In genomic region chr6:22280217-22280861, GRCm38 (mm10) we compare ENCODE assay signal across 9 mouse cellular contexts. TPM values are rescaled to one million over a fixed set of nuclear protein-coding genes. Genes with fewer than 3 reads are reported as not detected.
DNase-seq lines count a peak whose midpoint lies in the region; ATAC-seq and TF ChIP-seq lines count a peak whose summit lies in the region.
"Had no signal": no experiment of that assay in that cellular context is flagged by ENCODE, and none has a peak within 500 bp of the region (broad histone marks: within the 10 kb centered on the region; RNA-seq: fewer than 3 reads in every experiment).

No protein-coding gene starts in this region.

- H3K36me3 ChIP-seq in midbrain, postnatal 0 days (ENCODE audit: insufficient read depth, low read length), result no peaks in the 10 kb centered on the region
- H3K36me3 ChIP-seq in midbrain, embryonic 16.5 days (ENCODE audit: control insufficient read depth, insufficient read depth, low read length), result no peaks in the 10 kb centered on the region
- no peaks in the 10 kb centered on the region for H3K36me3 ChIP-seq in heart, embryonic 15.5 days

- TF ChIP-seq CTCF in midbrain, postnatal 0 days (IDR thresholded peaks at IDR 0.05), result no peak

- WGBS in midbrain, postnatal 0 days, result 58% methylated on average over 14 of the region's 14 CpGs
- WGBS in midbrain, embryonic 16.5 days, result 64% methylated on average over 14 of the region's 14 CpGs
- WGBS in heart, embryonic 15.5 days, result 51% methylated on average over 14 of the region's 14 CpGs

- H3K27ac ChIP-seq in midbrain, postnatal 0 days (ENCODE audit: low read depth, low read length), result no peak overlapping the region
- no peak overlapping the region for H3K27ac ChIP-seq in midbrain, embryonic 16.5 days (ENCODE audit: low read length)
- H3K27ac ChIP-seq in heart, embryonic 15.5 days, result no peak overlapping the region

- H3K27me3 ChIP-seq in midbrain, postnatal 0 days (ENCODE audit: insufficient read depth, low read length), result no peaks in the 10 kb centered on the region
- H3K27me3 ChIP-seq in midbrain, embryonic 16.5 days (ENCODE audit: control insufficient read depth, insufficient read depth, low read depth, low read length), result no peaks in the 10 kb centered on the region
- no peaks in the 10 kb centered on the region for H3K27me3 ChIP-seq in heart, embryonic 15.5 days

- H3K4me3 ChIP-seq in midbrain, postnatal 0 days (ENCODE audit: low read depth, low read length), result no peak overlapping the region
- H3K4me3 ChIP-seq in midbrain, embryonic 16.5 days (ENCODE audit: low read depth, low read length), result no peak overlapping the region
- no peak overlapping the region for H3K4me3 ChIP-seq in heart, embryonic 15.5 days

- no peak overlapping the region for H3K9ac ChIP-seq in midbrain, postnatal 0 days (replicated peaks; ENCODE audit: low read length, poor library complexity, severe bottlenecking)
- no peak overlapping the region for H3K9ac ChIP-seq in midbrain, embryonic 16.5 days (ENCODE audit: low read depth, low read length)
- no peak overlapping the region for H3K9ac ChIP-seq in heart, embryonic 15.5 days

- no peaks in the 10 kb centered on the region for H3K9me3 ChIP-seq in midbrain, postnatal 0 days (ENCODE audit: low read length)
- H3K9me3 ChIP-seq in midbrain, embryonic 16.5 days (replicated peaks; ENCODE audit: control insufficient read depth, low read length, poor library complexity, severe bottlenecking), result no peaks in the 10 kb centered on the region
- no peaks in the 10 kb centered on the region for H3K9me3 ChIP-seq in heart, embryonic 15.5 days (replicated peaks)

- peak; percentile 35 for DNase-seq in midbrain, postnatal 0 days (ENCODE audit: low spot score)
- peak; percentile 63 to 70 for DNase-seq in cerebellum, postnatal 14 days
- peak; percentile 33 for DNase-seq in layer of hippocampus, adult 9-10 months (ENCODE audit: low spot score)
- DNase-seq in lung, postnatal 14 days, result peak; percentile 54
- DNase-seq in retina, postnatal 1 day, result no peak
- no peak for DNase-seq in thymus, postnatal 36 days

- no peaks in the 10 kb centered on the region for H3K4me1 ChIP-seq in midbrain, postnatal 0 days (ENCODE audit: insufficient read depth, low read length)
- no peaks in the 10 kb centered on the region for H3K4me1 ChIP-seq in midbrain, embryonic 16.5 days (ENCODE audit: control insufficient read depth, insufficient read depth, low read length)
- H3K4me1 ChIP-seq in heart, embryonic 15.5 days (replicated peaks), result 0 out of 2 replicates have a peak, but pooled peaks cover 5% of the 10 kb centered on the region

- no peak overlapping the region for H3K4me2 ChIP-seq in midbrain, postnatal 0 days (ENCODE audit: low read depth, low read length, poor library complexity, severe bottlenecking)
- H3K4me2 ChIP-seq in midbrain, embryonic 16.5 days (ENCODE audit: low read length), result no peak overlapping the region
- peak overlapping the region; percentile 30 for H3K4me2 ChIP-seq in heart, embryonic 15.5 days

- no peak for ATAC-seq in midbrain, postnatal 0 days (ENCODE audit: low FRiP score)
- ATAC-seq in midbrain, embryonic 16.5 days, result no peak
- no peak; the same call in 1 of the 2 replicates for ATAC-seq in heart, embryonic 15.5 days (replicated peaks; ENCODE audit: insufficient number of reproducible peaks, insufficient read depth, low FRiP score, low read depth)

RNA-seq across cellular contexts. Expression of gene Wnt16, which starts 7.7 kb away (rescaled TPM):
- total RNA-seq in midbrain, postnatal 0 days (2014; rRNA removed), result 1.9 and 2.0 TPM in 2 replicates
- polyA plus RNA-seq in midbrain, postnatal 0 days (2015; fragmentation: Nextera tagmentation; extraction: Ambion mirVana), result 0.27 and 0.75 TPM in 2 replicates
- 0.25 TPM in 1 of 2 replicates, not detected in the other for polyA plus RNA-seq in midbrain, embryonic 16.5 days (2015; fragmentation: Nextera tagmentation; extraction: Ambion mirVana)
- 2.3 and 2.7 TPM in 2 replicates for polyA plus RNA-seq in heart, embryonic 15.5 days (2015; fragmentation: Nextera tagmentation; extraction: Ambion mirVana)
- total RNA-seq: adrenal gland, adult 18-20 months had no signal

Comparison
In these comparisons a context has a peak if more than half of its experiments do, and no peak if none do; other contexts are left out.
1. DNase-seq: peak in midbrain, postnatal 0 days (single experiment), cerebellum, postnatal 14 days (2 of 2), layer of hippocampus, adult 9-10 months (single experiment) and lung, postnatal 14 days (single experiment); none in retina, postnatal 1 day (single experiment) and thymus, postnatal 36 days (0 of 2).